Mouse (Mus musculus) CD4-positive naive resting alpha-beta T cell, adult 57 days (primary cell): ENCODE measurements around the gene Smgc. TPM values are rescaled to one million over a fixed set of nuclear protein-coding genes. Genes with fewer than 3 reads are reported as not detected.

Source experiments
- total RNA-seq: library from RNA; stranded (reverse); gene quantifications from one replicate; pipeline ENCODE4 v1.2.4, GENCODE M21; 2023

Smgc gene
- total RNA-seq: not detected

DNA sequence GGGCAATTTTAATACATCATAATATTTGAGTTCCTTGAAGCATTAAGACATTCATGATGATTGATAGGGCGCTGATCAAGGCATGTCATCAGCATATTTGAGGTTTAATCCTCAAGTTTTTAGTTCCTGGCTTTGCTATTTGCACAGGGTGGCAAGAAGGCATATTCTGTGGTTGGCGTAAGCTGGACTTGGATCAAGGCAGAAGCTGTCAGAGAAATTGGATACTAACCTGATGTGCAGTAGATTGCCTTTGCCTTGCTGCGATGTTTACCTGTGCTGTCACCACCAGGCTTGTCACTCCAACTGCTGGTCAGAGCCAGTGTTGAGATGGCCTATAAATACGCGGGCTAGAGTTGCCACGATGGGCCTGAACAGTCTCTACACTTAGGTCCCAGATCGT lies at the start of gene Smgc:
Smgc (plus strand) TSS at position 301 of the 400 bp plus-strand sequence.

Other genes starting within 250 kb of the Smgc start
- gene Lrrk2, start 165.1 kb upstream of the Smgc start, total RNA-seq: 4.9 TPM
- gene Cntn1, start 212.9 kb downstream of the Smgc start, total RNA-seq: not detected